Mouse (Mus musculus) brain, adult 2 months (tissue): ENCODE measurements around the gene Col2a1.

Experiments used
- DNase-seq: peaks from one replicate; pipeline ENCODE4 v3.0.0; 2011; ENCODE audit warnings: low read depth, low spot score

The Col2a1 gene

DNA sequence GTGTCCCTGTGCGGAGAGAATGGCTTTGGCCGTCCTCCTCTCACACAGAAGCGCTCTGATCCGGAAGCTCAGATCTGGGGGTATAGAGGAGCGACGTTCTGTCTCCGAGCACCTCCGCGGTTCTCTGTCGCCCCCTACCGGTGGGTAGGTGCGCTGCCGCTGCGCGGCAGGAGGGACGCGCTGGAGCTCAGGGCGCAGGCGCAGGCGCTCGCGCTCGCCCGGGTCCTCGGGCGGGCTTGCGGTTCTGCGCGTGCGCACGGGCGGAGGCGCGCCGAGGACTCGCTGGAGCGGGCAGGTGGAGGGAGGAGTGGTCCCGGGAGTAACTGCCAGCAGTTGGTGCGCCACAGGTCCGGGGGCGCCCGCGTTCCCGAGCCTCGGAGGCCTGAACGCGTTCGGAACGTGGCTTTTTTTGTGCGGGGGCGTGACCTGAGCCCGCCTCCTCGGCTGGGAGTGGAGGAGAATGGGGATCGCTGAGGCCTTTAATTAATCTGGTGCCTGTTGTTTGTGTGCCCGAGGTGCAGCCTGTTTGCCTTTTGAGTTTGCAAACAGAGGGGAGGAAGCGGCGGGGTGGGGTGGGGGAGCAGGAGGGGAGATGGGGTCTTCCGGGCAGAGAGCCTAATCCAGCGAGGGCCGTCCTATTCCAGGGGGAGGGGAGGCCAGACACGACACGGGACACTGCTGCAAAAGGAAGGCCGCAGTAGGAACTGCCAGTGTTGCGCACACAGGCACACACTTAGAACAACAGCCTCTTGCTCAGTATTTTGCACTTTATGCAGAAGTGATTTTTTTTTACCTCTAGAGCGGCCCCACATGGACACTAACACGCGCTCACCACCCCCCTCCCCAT, 40.3 kb downstream of the Col2a1 start, which contains the start of gene Tmem106c:
Gene Tmem106c, plus strand, starts transcription at position 212 of the 847 bp plus-strand sequence.
- DNase-seq, result peak; percentile 95

GRCm38 (mm10) chr15:97963329-97963988, 41.0 kb downstream of the Col2a1 start:
- no peak for DNase-seq

- no peak for DNase-seq
These were observed 48.1 kb downstream of the Col2a1 start for GRCm38 (mm10) chr15:97956416-97956815.

GRCm38 (mm10) chr15:97955742-97956141, 48.8 kb downstream of the Col2a1 start:
- DNase-seq, result no peak

DNA sequence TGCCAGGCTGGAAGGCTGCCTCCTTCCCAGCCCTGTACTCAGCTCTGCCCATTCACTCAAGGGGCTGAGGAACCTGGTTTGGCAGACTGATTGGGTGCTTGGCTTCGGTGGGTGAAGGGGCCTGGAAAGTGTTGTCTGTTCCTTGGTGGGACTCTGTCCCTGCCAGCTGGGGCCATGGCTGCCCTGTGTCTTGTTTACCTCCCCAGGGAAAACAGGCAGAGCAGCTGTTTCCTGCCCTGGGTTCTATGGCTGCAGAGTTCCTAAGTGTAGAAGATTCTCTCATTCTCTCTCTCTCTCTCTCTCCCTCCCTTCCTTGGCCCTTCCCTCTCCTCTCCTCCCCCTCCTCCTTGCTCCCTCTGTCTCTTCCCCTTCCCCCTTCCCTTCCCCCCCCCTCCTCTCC, 49.2 kb downstream of the Col2a1 start:
- DNase-seq, result no peak

GRCm38 (mm10) chr15:97954671-97955070, 49.8 kb downstream of the Col2a1 start:
- DNase-seq, result no peak

GRCm38 (mm10) chr15:97952889-97953189, 51.7 kb downstream of the Col2a1 start:
- no peak for DNase-seq

DNA sequence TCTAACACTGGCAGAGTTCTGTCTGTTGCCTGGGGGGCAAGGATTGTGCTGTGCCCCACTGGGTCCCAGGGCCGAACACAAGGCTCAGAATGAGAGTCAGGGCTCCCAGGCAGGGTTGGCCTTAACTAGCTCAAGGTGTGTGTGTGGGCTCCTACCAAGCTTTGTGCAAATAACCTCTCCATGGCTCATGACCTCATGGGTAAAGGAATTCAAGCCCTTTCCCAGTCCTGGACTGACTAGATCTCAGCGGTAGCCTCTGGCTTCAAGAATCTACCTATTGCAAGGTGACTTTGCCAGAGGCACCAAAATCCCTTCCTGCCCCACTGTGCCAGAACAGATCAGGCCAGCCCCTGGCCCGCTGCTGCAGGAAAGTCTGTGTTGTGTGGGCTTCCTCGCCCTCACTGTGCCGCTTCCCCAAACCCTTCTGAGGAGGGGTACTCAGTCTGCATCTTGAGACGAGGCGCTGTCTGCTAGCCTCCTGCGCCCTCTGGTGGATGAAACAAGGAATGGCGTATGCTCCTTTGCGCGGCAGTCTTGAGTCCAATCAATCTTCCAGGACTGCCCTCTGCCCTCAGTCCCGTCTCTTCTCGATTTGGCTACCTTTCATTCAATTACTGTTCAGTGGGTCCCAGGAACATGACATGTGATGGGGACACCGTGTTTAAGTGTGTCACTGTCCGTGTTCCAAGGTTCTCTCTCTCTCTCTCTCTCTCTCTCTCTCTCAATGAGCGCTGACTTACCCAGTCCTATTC, 52.2 kb downstream of the Col2a1 start:
- DNase-seq, result peak; percentile 78

DNA sequence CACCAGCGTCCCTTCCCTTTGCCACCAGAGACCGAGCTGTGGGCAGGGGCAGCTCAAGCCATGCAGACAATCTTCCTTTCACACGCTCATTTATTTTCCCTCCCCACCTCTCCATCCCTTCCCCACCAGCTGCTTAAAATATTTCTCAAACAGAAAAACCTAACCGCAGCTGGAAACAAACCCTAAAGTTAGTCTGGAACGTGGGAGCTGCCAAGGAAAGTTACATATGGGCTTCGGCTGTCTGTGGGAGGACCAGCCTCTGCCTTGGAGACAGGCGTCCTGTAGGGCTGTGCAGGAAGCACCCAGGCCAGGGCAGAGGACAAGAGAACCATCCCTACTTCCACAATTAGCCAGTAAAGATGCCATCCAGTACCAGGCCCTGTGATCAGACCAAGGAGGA, 54.3 kb downstream of the Col2a1 start:
- peak; percentile 62 for DNase-seq

DNA sequence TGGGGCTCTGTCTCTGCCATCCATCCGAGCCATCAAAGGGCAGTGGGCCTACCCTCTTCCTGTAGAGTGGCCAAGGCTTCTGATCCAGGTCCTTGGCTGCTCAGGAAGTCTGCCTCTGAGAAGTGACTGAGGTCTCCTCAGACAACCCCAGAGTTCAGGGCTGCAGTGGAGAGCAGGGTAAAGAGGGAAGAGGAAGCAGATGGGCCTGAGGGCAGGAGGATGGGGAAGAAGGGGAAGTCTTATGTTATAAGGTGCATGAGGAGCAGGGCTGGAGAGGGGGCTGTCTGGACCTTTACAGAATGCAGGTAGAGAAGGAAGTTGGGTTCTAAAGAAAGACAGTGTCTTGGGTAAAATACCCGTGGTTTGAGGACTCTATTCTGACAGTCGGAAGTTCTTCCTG, 54.8 kb downstream of the Col2a1 start:
- no peak for DNase-seq

GRCm38 (mm10) chr15:97948720-97949119, 55.8 kb downstream of the Col2a1 start:
- no peak for DNase-seq

- no peak for DNase-seq
These were observed 58.7 kb downstream of the Col2a1 start for GRCm38 (mm10) chr15:97945656-97946315.

GRCm38 (mm10) chr15:97944919-97945574, 59.4 kb downstream of the Col2a1 start:
- no peak for DNase-seq

GRCm38 (mm10) chr15:97943356-97943755, 61.1 kb downstream of the Col2a1 start:
- DNase-seq, result no peak

DNA sequence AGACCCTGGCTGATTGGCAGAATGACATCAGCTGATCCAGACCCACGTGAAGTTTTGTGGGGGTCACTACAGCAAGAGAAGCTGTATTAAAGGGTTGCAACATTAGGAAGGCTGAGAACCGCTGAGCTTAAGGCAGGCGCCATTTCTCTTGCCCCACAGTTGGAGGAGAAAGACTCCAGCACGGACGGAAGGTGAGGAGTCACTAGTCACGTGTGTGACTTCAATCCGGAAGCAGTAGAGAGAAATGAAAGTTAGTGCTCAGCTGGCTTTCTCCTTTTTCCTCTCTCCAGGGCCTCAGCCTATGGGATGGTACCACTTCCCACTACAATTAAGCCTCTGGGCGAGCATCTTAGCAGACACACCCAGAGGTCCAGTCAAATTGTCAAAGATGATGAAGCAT, 62.0 kb downstream of the Col2a1 start:
- DNase-seq, result no peak

DNA sequence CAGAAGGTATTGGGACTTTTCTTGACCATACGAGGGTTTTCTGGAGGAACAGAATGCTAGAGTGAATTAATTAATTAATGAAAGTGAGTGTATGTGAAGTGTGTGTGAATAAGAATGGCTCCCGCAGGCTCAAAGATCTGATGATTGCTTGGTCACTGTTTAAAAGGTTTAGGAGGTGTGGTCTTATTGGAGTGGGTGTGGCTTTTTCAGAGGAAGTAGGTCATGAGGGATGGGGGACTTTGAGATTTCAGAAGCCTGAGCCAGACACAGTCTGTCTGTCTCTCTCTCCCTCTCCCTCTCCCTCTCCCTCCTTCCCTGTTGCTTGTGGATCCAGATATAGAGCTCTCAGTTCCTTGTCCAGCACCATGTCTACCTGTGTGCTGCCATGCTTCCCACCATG, 63.2 kb downstream of the Col2a1 start:
- no peak for DNase-seq

GRCm38 (mm10) chr15:97940088-97940487, 64.4 kb downstream of the Col2a1 start:
- DNase-seq, result no peak

GRCm38 (mm10) chr15:97938580-97938979, 65.9 kb downstream of the Col2a1 start:
- DNase-seq, result peak; percentile 30

- DNase-seq, result peak; percentile 54
These were observed 72.1 kb downstream of the Col2a1 start for GRCm38 (mm10) chr15:97932441-97932840.

DNA sequence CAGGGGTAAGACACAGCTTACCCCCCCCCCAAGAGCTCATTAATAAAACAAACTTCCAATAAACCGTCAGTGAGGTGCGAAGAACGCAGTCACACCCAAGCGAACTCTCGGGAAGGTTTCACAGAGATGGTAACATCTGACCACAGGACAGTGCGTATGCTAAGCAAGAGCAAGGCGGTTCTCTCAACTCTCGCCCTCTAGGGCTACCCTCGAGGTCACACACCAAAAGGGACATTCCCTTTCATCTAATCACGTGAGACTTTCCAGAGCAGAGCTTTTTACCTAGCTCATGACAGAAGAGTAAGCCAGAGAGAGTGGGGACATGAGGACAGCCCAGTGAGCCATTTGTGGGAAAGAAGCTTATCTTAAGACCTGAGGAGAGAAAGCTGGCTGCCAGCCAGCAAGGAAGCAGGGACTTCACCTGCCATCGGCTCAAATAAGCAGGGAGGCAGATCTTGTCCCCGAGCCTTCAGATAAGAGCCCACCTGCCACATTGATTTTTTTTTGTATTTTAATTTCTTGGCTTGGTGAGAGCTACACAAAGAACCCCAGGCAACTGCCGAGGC, 75.2 kb downstream of the Col2a1 start:
- no peak for DNase-seq

GRCm38 (mm10) chr15:97927821-97928220, 76.7 kb downstream of the Col2a1 start:
- DNase-seq, result peak; percentile 15
